Mouse (Mus musculus) adrenal gland, postnatal 14 days (tissue): Measurements from ENCODE around the gene Pak6. TPM values are rescaled to one million over a fixed set of nuclear protein-coding genes. Genes with fewer than 3 reads are reported as not detected.

Source experiments
- DNase-seq: peaks from one replicate; pipeline ENCODE4 v3.0.0; 2021; ENCODE audit warnings: mixed read lengths
- total RNA-seq: library from RNA; stranded (reverse); gene quantifications from 2 replicates; pipeline ENCODE4 v1.2.3, GENCODE M21; 2021

The Pak6 gene
- total RNA-seq, 1 experiment from 2014 or later: 12.7 TPM

- peak; percentile 35 for DNase-seq
These were observed 1.9 kb downstream of the Pak6 start for GRCm38 (mm10) chr2:118664975-118665516.

GRCm38 (mm10) chr2:118665616-118666015 is 2.5 kb downstream of the Pak6 start:
- DNase-seq: no peak

DNA sequence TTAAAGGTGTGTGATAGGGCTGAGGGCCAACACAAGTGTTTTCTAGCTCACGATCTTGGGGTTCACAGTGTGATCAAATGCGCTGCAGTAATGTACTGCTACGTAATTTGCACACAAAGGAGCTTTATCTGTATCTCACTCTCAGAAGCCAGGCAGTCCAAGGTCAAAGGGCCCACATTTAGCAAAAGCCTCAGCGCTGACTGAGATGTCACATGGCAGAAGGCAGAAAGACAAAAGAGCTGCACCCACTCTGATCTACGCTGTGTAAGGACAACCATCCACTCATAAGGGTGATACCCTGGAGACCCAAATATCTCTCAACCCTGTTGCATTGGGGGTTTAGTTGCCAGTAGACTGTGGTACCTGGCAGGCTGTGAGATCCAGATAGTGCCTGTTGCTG is 4.1 kb downstream of the Pak6 start:
- peak; percentile 60 for DNase-seq

DNA sequence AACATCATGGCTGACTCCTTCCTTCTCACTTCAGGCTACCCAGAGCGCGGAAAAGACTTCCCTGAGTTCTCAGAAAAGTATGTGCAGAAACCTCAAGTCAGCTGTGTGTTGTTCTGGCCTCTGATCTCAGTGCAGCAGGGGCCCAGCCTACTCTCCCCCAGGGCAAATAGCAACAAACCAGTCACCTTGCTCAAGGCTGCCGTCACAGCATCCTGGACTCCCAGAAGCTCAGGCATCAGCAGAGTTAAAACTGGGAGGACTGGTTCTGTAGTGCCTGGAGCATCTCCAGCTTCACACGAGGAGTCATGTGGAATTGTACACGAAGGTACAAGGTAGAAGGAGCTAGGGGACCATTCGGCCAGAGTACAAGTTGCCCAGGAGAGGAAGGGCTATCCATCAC is 6.1 kb downstream of the Pak6 start:
- DNase-seq: no peak

- peak; percentile 74 for DNase-seq
These were observed 6.7 kb downstream of the Pak6 start for GRCm38 (mm10) chr2:118669785-118670184.

GRCm38 (mm10) chr2:118671728-118672127 is 8.6 kb downstream of the Pak6 start:
- peak; percentile 67 for DNase-seq

DNA sequence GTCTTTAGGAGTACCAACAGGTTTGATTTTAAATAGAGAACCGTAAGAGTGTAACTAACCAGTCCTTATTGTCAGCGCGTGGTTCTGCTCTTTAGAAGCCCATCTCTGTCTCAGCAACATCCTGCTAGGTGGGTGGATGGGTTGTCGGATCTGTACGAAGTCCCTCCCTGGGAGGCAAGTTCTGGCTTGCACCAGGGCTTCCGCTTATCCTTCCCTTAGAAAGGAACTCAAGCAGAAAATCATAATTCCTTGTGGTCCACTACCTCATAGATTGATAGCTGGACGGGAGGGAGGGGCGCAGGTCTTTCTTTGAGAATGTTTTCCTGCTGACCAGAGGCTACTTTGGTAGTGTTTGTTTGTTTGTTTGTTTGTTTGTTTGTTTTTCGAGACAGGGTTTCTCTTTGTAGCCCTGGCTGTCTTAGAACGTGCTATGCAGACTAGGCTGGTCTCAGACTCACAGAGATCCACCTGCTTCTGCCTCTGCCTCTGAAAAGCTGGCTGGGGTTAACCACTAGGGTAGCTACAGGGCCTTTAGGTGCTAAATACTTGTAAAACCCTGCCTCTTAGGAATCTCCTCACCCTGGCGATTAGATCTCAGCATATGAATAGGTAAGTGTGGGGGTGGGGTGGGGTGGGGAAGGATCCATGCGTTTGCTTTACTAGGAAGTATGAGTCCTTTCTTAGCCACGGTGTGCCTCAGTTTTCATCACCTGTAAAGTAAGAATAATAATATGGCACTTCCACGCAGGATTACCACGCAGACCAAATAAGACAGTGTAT is 10.8 kb downstream of the Pak6 start:
- DNase-seq: no peak

DNA sequence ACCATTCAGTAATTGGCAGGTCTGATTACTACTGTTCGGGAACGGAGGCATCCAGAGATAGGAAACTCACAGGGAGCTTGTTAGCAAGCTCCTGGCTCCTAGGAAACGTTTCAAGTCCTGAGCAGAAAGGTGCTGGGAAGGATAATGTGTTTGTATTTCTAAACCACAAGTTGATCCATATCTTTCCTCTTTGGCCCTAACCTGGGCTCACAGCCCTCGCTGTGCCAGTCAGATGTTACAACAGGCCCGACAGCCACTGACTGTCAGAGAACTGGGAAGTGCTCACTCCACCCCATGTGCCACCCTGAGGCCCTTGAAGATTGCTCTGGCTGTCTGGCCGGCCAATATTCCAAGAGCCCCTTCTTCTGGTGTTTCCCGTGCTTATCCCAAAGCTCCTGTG is 11.4 kb downstream of the Pak6 start:
- DNase-seq: no peak

- peak; percentile 63 for DNase-seq
These were observed 14.0 kb downstream of the Pak6 start for GRCm38 (mm10) chr2:118676839-118677741.

DNA sequence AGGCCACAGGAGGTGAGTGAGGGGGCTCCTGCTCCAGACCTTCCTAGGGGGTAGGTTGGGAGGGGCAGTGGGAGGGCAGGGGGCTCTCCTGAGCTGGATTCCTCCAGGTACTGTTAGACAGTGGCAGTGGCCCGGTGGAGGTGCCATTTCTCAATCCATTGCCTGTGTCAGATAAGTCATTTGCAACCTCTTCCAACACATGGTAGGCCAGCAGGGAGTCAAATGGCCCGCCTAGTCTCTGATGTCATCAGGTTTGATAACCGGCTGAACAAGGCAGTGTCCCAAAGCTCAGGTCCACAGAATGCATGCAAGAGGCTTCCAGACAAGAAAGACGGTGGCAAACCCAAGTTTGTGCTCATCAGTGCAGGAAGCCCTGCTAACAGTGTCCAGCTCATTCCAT is 14.7 kb downstream of the Pak6 start:
- DNase-seq: peak; percentile 68

GRCm38 (mm10) chr2:118679577-118679976 is 16.5 kb downstream of the Pak6 start:
- DNase-seq: no peak

- no peak for DNase-seq
These were observed 17.8 kb downstream of the Pak6 start for GRCm38 (mm10) chr2:118680926-118681325.

GRCm38 (mm10) chr2:118682544-118683260 is 19.6 kb downstream of the Pak6 start:
- DNase-seq: peak; percentile 72

DNA sequence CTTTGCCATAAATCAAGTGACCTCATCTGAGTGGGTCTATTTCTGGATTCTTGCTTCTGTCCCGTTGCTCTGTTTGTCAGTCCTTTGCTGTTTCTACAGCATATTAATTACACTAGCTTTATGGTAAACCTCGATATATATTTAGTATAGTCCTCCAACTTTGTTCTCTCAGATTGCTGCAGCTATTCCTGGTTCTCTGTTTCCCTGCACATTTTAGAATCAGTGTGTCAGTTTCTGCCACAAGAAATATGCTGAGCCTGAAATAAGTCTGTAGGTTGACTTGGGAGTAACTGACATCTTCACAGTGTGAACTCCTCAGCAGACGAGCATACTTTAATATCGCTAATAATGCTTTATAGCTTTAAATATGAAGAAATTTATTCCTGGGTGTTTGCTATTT is 22.0 kb downstream of the Pak6 start:
- no peak for DNase-seq

DNA sequence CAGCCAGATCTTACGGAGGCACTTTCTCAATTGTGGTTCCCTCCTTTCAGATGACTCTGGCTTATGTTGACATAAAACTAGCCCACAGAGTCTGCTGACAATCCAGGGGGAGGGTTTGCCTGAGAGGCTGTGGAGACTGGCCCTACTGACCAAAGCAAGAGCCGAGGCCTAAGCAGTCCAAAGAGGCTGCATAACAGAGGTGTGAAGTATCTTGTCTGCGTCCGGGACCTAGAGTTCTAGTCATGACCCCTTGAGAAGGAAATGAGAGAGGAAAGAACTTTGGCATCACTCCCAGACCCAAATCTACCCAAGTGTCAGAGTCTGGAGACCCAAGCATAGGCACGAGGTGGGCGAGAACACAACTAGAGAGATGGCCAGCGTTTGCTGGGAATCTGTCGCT is 23.6 kb downstream of the Pak6 start:
- DNase-seq: no peak

DNA sequence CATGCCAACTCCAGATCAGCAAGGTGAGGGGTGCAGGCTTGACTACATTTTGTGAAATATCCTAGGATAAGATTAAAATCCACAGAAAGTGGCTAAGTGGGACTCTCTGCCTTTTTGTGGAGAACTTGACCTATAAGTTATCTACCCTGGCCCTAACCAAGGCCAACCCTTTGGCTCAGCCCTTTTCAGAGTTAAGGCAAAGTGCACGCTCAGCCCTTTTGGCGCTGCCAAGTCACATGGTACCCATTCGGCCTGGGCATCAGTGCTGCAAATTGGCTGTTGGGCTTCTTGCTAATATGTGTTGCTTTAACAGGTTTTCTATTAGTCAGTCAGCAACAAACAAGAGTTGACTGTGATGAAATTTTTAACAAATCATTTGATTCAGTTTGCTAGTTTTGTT is 24.7 kb downstream of the Pak6 start:
- peak; percentile 69 for DNase-seq

DNA sequence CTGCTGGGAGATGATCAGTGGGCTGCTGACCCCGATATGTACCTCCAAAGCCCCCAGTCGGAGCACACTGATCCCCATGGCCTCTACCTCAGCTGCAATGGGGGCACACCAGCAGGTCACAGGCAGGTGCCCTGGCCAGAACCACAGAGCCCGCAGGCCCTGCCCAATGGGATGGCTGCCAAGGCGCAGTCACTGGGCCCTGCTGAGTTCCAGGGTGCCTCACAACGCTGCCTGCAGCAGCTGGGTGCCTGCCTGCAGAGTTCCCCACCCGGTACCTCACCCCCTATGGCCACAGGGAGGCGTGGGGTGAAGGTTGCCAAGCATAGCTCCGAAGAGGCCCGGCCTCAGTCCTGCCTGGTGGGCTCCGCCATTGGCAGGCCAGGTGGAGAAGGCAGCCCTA is 26.8 kb downstream of the Pak6 start:
- DNase-seq: no peak

DNA sequence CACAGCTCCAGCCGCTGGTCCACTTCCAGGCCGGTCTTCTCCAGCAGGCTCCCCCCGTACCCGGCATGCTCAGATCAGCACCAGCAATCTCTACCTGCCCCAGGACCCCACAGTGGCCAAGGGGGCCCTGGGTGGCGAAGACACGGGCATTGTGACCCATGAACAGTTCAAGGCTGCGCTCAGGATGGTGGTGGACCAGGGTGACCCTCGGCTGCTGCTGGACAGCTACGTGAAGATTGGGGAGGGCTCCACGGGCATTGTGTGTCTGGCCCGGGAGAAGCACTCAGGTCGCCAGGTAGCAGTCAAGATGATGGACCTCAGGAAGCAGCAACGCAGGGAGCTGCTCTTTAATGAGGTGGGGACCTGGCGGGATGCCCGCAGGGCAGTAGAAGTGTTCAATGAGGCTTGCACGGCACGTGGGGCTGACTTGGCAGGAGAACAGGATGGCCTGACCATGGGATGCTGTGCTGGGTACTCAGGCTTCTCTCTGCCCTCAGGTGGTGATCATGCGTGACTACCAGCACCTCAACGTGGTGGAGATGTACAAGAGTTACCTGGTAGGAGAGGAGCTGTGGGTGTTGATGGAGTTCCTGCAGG is 30.4 kb downstream of the Pak6 start:
- peak; percentile 11 for DNase-seq

DNA sequence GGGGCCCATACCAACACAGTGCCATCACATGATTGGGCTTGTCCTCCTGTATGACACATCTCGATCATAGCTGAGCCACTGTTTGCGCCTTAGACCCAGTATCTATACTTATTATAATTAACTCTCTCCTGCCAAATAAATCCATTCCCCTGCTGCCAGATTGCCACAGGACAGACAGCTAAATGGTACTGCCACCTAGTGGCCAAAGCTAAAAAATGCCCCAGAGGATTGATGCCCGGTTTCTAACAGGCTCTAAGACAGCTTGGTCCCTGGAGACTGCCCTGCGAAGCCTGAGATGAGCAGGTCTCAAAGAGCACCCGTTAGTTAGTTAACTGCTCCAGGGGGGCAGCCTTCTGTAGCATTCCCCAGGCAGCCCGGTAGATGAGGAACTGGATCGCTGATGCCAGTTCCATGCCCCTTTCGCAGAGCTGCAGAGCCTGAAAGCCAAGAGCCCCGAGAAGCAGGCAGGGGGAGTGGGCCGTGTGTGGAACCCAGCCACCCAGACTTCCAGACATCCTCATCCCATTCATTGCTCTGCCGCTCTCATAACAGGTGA is 32.7 kb downstream of the Pak6 start:
- DNase-seq: peak; percentile 73

GRCm38 (mm10) chr2:118696451-118697308 is 33.6 kb downstream of the Pak6 start:
- DNase-seq: peak; percentile 49
